Mouse (Mus musculus): ENCODE data around the gene Mtor. TPM values are rescaled to one million over a fixed set of nuclear protein-coding genes. Genes with fewer than 3 reads are reported as not detected.

Mtor gene
- polyA plus RNA-seq, 1 experiment, result 44.1 TPM

GRCm38 (mm10) chr4:148435657-148436330, 12.6 kb upstream of the Mtor start:
- peak in 1 of 2 experiments; percentile 54 for DNase-seq (ENCODE audit: extremely low spot score in 1 of 2, low spot score in 1 of 2)

- DNase-seq (ENCODE audit: extremely low spot score in 1 of 2, low spot score in 1 of 2), result no peak
Measured at GRCm38 (mm10) chr4:148441931-148442330, 6.5 kb upstream of the Mtor start.

GRCm38 (mm10) chr4:148442598-148442997, 5.8 kb upstream of the Mtor start:
- DNase-seq (ENCODE audit: extremely low spot score in 1 of 2, low spot score in 1 of 2), result no peak

GRCm38 (mm10) chr4:148444250-148444967, 4.0 kb upstream of the Mtor start, which contains the start of gene Ubiad1:
TSS of gene Ubiad1 (minus strand) at chr4:148444771.
- DNase-seq (ENCODE audit: extremely low spot score in 1 of 2, low spot score in 1 of 2), result peak in 1 of 2 experiments; percentile 69

GRCm38 (mm10) chr4:148448853-148449245, 438 bp downstream of the Mtor start:
- DNase-seq (ENCODE audit: extremely low spot score in 1 of 2, low spot score in 1 of 2), result peak in 1 of 2 experiments; percentile 36

- DNase-seq (ENCODE audit: extremely low spot score in 1 of 2, low spot score in 1 of 2), result no peak
Measured at GRCm38 (mm10) chr4:148453707-148454106, 5.3 kb downstream of the Mtor start.

GRCm38 (mm10) chr4:148455477-148456025, 7.1 kb downstream of the Mtor start:
- no peak for DNase-seq (ENCODE audit: extremely low spot score in 1 of 2, low spot score in 1 of 2)

GRCm38 (mm10) chr4:148460656-148461284, 12.4 kb downstream of the Mtor start:
- DNase-seq (ENCODE audit: extremely low spot score in 1 of 2, low spot score in 1 of 2), result no peak

GRCm38 (mm10) chr4:148461772-148462171, 13.4 kb downstream of the Mtor start:
- DNase-seq (ENCODE audit: extremely low spot score in 1 of 2, low spot score in 1 of 2), result no peak

GRCm38 (mm10) chr4:148462717-148463116, 14.3 kb downstream of the Mtor start:
- DNase-seq (ENCODE audit: extremely low spot score in 1 of 2, low spot score in 1 of 2), result no peak

- DNase-seq (ENCODE audit: extremely low spot score in 1 of 2, low spot score in 1 of 2), result peak in 1 of 2 experiments; percentile 62
Measured at GRCm38 (mm10) chr4:148463208-148463960, 15.0 kb downstream of the Mtor start.

GRCm38 (mm10) chr4:148464301-148464700, 15.9 kb downstream of the Mtor start:
- no peak for DNase-seq (ENCODE audit: extremely low spot score in 1 of 2, low spot score in 1 of 2)

GRCm38 (mm10) chr4:148464869-148465268, 16.5 kb downstream of the Mtor start:
- DNase-seq (ENCODE audit: extremely low spot score in 1 of 2, low spot score in 1 of 2), result no peak

GRCm38 (mm10) chr4:148466511-148467079, 18.2 kb downstream of the Mtor start:
- peak in 1 of 2 experiments; percentile 43 for DNase-seq (ENCODE audit: extremely low spot score in 1 of 2, low spot score in 1 of 2)

GRCm38 (mm10) chr4:148468396-148468795, 20.0 kb downstream of the Mtor start:
- no peak for DNase-seq (ENCODE audit: extremely low spot score in 1 of 2, low spot score in 1 of 2)

GRCm38 (mm10) chr4:148469487-148470252, 21.3 kb downstream of the Mtor start:
- DNase-seq (ENCODE audit: extremely low spot score in 1 of 2, low spot score in 1 of 2), result no peak

GRCm38 (mm10) chr4:148471363-148471806, 23.0 kb downstream of the Mtor start:
- no peak for DNase-seq (ENCODE audit: extremely low spot score in 1 of 2, low spot score in 1 of 2)

GRCm38 (mm10) chr4:148472436-148473174, 24.2 kb downstream of the Mtor start:
- no peak for DNase-seq (ENCODE audit: extremely low spot score in 1 of 2, low spot score in 1 of 2)

- DNase-seq (ENCODE audit: extremely low spot score in 1 of 2, low spot score in 1 of 2), result no peak
Measured at GRCm38 (mm10) chr4:148473496-148473895, 25.1 kb downstream of the Mtor start.

Data from frontal cortex, adult 2 months (tissue).